Mouse (Mus musculus) lung, postnatal 4 days (tissue): Measurements from ENCODE around the gene Grn.

Source experiments
- DNase-seq, 2 experiments: peaks; one replicate each; pipeline ENCODE4 v3.0.0; 2021

The Grn gene

DNA sequence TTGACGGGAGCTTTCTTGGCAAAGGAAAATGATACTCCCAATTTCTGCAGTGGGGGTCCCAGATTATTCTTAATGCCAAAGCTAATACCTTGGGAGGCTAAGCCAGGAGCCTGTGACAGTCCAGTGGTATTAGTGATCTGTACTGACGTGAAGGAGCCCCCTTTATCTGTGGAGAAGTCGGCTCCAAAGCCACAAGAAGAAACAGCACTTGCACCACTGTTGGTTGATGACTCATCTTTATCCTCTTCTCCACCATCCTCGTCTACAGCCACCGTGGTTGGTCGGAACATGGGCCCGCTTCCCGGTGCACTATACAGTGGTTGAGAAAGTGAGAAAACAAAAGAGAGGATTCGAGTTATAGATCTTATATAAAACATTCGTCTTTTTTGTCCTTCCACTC, 51.7 kb downstream of the Grn start:
- no peak for DNase-seq
